Mouse (Mus musculus) spleen, postnatal 10 days (tissue): ENCODE data around the gene Kcmf1.
"Not testable (repeated sequence)": the region's sequence is repeated elsewhere in the genome, so short reads cannot be mapped to it uniquely, and the experiment has no call there.

ENCODE experiments used
- DNase-seq, 2 experiments: peaks; one replicate each; pipeline ENCODE4 v3.0.0; 2021 to 2022; ENCODE audit warnings: low spot score in 2 of 2

Gene Kcmf1

GRCm38 (mm10) chr6:72899201-72899780 is 488 bp downstream of the Kcmf1 start:
- peak; percentile 80 to 85 for DNase-seq

- peak; percentile 80 for DNase-seq
Measured at GRCm38 (mm10) chr6:72898244-72899200, 1.3 kb downstream of the Kcmf1 start.

- no peak for DNase-seq
Measured at GRCm38 (mm10) chr6:72895000-72895399, 4.8 kb downstream of the Kcmf1 start.

GRCm38 (mm10) chr6:72891238-72891637 is 8.5 kb downstream of the Kcmf1 start:
- DNase-seq: no peak

- DNase-seq: no peak
Measured at GRCm38 (mm10) chr6:72888655-72889054, 11.1 kb downstream of the Kcmf1 start.

- no peak for DNase-seq
Measured at GRCm38 (mm10) chr6:72885268-72885667, 14.5 kb downstream of the Kcmf1 start.

- DNase-seq: no peak
Measured at GRCm38 (mm10) chr6:72884767-72885166, 15.0 kb downstream of the Kcmf1 start.

GRCm38 (mm10) chr6:72882661-72883458 is 16.9 kb downstream of the Kcmf1 start:
- DNase-seq: no peak

GRCm38 (mm10) chr6:72882222-72882621 is 17.6 kb downstream of the Kcmf1 start:
- DNase-seq: no peak

GRCm38 (mm10) chr6:72881619-72881979 is 18.2 kb downstream of the Kcmf1 start:
- DNase-seq: no peak

- DNase-seq: no peak
Measured at GRCm38 (mm10) chr6:72880913-72881618, 18.7 kb downstream of the Kcmf1 start.

GRCm38 (mm10) chr6:72876629-72877028 is 23.1 kb downstream of the Kcmf1 start:
- no peak for DNase-seq

- DNase-seq: no peak
Measured at GRCm38 (mm10) chr6:72873338-72873737, 26.4 kb downstream of the Kcmf1 start.

- no peak for DNase-seq
Measured at GRCm38 (mm10) chr6:72872276-72872675, 27.5 kb downstream of the Kcmf1 start.

GRCm38 (mm10) chr6:72869601-72870000 is 30.2 kb downstream of the Kcmf1 start:
- DNase-seq: no peak

GRCm38 (mm10) chr6:72868688-72869087 is 31.1 kb downstream of the Kcmf1 start:
- no peak for DNase-seq

GRCm38 (mm10) chr6:72867746-72868145 is 32.0 kb downstream of the Kcmf1 start:
- DNase-seq: no peak

- DNase-seq: no peak
Measured at GRCm38 (mm10) chr6:72866232-72866631, 33.5 kb downstream of the Kcmf1 start.

- not testable (repeated sequence) for DNase-seq
Measured at GRCm38 (mm10) chr6:72862686-72863085, 37.1 kb downstream of the Kcmf1 start.

- DNase-seq: no peak
Measured at GRCm38 (mm10) chr6:72854256-72854655, 45.5 kb downstream of the Kcmf1 start.

- DNase-seq: no peak
Measured at GRCm38 (mm10) chr6:72852180-72852579, 47.6 kb downstream of the Kcmf1 start.

GRCm38 (mm10) chr6:72851633-72852032 is 48.1 kb downstream of the Kcmf1 start:
- DNase-seq: peak in 1 of 2 experiments; percentile 61
